Mouse (Mus musculus): ENCODE results near the gene Miip. TPM values are rescaled to one million over a fixed set of nuclear protein-coding genes. Genes with fewer than 3 reads are reported as not detected.
A peak's percentile ranks its signal among the peaks of the same experiment; 100 is the strongest.

Gene Miip
- 10 to 100 TPM; 17.5 to 20.0 TPM for total RNA-seq (2021)

GRCm38 (mm10) chr4:147868450-147869031, at the start of gene Miip, which contains the start of gene Fv1:
Gene Miip (minus strand): TSS chr4:147868816.
Gene Fv1 (plus strand): TSS chr4:147868979.
- DNase-seq = peak; percentile 94 to 95

GRCm38 (mm10) chr4:147909486-147909885, 40.9 kb upstream of the Miip start:
- no peak for DNase-seq

GRCm38 (mm10) chr4:147906230-147906629, 37.6 kb upstream of the Miip start:
- DNase-seq = no peak

GRCm38 (mm10) chr4:147905090-147905659, 36.6 kb upstream of the Miip start:
- peak in 1 of 2 experiments; percentile 21 for DNase-seq

GRCm38 (mm10) chr4:147904313-147905089, 35.9 kb upstream of the Miip start, which contains the start of gene Mfn2:
Gene Mfn2 (minus strand): TSS chr4:147904704.
- peak; percentile 91 to 94 for DNase-seq

- no peak for DNase-seq
Measured at GRCm38 (mm10) chr4:147903601-147904000, 35.0 kb upstream of the Miip start.

- no peak for DNase-seq
Measured at GRCm38 (mm10) chr4:147902906-147903500, 34.4 kb upstream of the Miip start.

GRCm38 (mm10) chr4:147900452-147900851, 31.8 kb upstream of the Miip start:
- DNase-seq = no peak

- no peak for DNase-seq
Measured at GRCm38 (mm10) chr4:147897348-147897747, 28.7 kb upstream of the Miip start.

- DNase-seq = no peak
Measured at GRCm38 (mm10) chr4:147896411-147896810, 27.8 kb upstream of the Miip start.

- DNase-seq = no peak
Measured at GRCm38 (mm10) chr4:147895815-147896330, 27.3 kb upstream of the Miip start.

GRCm38 (mm10) chr4:147890341-147890740, 21.7 kb upstream of the Miip start:
- DNase-seq = peak in 1 of 2 experiments; percentile 32

GRCm38 (mm10) chr4:147888237-147888636, 19.6 kb upstream of the Miip start:
- DNase-seq = no peak

- DNase-seq = no peak
Measured at GRCm38 (mm10) chr4:147887277-147887676, 18.7 kb upstream of the Miip start.

- DNase-seq = no peak
Measured at GRCm38 (mm10) chr4:147886158-147886557, 17.5 kb upstream of the Miip start.

- peak in 1 of 2 experiments; percentile 2 for DNase-seq
Measured at GRCm38 (mm10) chr4:147884138-147884537, 15.5 kb upstream of the Miip start.

GRCm38 (mm10) chr4:147883041-147883440, 14.4 kb upstream of the Miip start:
- peak in 1 of 2 experiments; percentile 2 for DNase-seq

GRCm38 (mm10) chr4:147881792-147882191, 13.2 kb upstream of the Miip start:
- peak in 1 of 2 experiments; percentile 1 for DNase-seq

- DNase-seq = no peak
Measured at GRCm38 (mm10) chr4:147879865-147880264, 11.2 kb upstream of the Miip start.

GRCm38 (mm10) chr4:147879456-147879855, 10.8 kb upstream of the Miip start:
- DNase-seq = no peak

- no peak for DNase-seq
Measured at GRCm38 (mm10) chr4:147878537-147878936, 9.9 kb upstream of the Miip start.

GRCm38 (mm10) chr4:147875852-147876575, 7.4 kb upstream of the Miip start:
- no peak for DNase-seq
